Mouse (Mus musculus) kidney, postnatal 10 days (tissue): ENCODE results near the gene Preb.

Source experiments
- DNase-seq: peaks from one replicate; pipeline ENCODE4 v3.0.0; 2021; ENCODE audit warnings: mixed read lengths

Preb gene

DNA sequence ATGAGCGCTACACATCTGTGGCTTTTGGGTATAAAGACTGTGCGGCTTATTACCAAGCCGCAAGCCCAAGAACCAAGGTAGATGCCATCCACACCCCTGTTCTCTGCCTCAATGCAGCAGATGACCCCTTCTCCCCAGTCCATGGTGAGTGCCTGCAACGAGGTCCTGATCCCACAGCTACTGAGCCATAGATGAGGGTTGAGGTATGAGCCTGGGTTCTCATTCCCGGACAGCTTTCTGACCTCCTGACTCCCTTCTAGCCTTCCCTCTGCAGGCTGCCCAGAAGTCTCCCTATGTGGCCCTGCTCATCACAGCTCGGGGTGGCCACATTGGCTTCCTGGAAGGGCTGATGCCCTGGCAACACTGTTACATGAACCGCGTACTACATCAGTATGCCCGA, 5.6 kb downstream of the Preb start:
- no peak for DNase-seq

DNA sequence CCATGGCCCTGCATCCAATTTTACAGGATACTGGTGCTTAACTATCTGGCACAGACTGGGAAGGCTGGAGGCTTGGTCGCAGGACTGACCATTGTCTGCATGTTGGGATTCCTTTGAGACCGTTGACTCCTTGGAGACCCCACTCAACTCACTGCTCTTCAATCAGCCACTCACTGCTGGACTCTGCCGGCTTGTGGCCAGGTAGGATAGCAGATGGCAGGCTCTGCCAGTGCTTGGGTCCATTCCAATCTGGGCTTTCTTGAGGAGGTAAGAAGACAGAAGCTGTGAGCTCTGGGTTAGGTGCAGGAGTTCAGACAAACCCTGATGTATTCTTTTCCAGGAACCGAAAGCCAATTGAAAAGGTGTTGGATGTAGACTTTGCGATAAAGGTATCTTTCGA, 6.1 kb downstream of the Preb start:
- DNase-seq = no peak

DNA sequence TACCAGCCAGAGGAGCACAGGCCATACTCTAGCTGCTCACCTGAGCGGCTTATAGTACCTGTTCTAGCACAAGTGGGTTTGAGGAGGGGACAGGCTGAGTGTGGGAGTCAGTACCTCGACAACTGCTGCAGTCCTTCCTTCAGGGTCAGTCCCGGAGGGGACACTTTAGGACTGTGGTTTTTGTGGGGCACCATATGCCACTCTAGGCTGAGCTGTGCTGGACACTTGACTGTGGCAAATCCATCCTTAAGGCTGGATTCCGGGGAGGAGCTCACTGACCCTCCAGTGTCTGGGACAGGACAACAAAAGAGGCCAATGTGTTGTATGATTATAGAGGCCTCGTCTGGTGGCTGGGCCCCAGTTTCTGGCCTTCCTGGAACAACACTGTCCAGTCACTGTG, 7.6 kb downstream of the Preb start:
- DNase-seq = no peak

DNA sequence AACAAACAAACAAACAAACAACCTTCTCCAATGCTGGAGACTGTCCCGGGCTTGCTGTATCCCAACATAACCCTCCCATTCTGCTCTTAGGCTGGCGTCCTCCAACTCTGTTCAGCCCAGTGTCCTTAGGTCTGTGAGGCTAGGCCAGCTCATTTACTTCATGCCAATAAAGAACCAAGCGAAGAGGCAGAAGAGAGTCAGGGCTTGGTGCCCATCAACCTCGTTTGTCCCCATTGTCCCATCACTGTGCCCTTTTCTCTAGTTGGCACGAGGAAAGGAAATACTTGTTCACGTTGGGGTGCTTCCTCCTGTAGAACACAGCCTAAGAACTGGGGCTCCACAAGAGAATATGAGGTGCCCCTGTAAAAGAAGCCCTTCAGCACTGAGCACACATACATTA, 8.5 kb downstream of the Preb start:
- DNase-seq = no peak

DNA sequence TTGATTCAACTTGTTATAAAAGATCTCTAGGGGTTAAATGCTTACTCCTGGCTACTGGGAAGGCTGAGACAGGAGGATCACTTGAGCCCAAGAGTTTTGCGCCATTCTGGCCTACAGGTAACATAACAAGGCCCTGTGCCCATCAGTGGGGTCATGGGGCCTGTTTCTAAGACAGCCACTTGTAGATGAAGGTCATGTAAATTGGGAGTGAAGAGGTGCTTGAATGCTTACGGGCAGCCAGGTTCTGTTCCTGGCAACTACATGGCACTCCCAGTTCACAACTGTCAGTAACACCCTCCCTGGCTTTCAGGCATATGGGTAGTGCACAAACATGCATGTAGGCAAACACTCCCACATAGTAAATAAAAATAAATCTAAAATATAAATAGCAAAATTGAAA, 9.2 kb downstream of the Preb start:
- no peak for DNase-seq

DNA sequence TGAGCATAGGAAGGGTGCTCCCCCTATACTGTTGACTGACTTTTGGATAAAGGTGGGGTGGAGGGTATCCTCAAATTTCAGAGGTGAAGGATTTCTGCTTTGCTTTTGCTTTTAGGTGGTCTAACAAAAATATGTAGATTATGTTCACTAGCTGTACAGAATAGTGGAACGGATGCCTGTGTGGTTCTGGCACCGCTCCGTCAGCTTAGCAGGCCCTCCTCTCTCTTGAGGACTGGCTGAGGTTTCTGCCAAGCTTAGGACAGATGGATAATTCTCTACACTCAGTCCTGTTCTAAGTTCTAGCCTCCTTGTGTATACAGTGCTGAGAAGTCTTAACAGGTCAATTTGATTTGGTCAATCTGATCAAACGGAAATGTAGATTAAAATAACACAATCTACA, 9.7 kb downstream of the Preb start:
- DNase-seq = no peak

DNA sequence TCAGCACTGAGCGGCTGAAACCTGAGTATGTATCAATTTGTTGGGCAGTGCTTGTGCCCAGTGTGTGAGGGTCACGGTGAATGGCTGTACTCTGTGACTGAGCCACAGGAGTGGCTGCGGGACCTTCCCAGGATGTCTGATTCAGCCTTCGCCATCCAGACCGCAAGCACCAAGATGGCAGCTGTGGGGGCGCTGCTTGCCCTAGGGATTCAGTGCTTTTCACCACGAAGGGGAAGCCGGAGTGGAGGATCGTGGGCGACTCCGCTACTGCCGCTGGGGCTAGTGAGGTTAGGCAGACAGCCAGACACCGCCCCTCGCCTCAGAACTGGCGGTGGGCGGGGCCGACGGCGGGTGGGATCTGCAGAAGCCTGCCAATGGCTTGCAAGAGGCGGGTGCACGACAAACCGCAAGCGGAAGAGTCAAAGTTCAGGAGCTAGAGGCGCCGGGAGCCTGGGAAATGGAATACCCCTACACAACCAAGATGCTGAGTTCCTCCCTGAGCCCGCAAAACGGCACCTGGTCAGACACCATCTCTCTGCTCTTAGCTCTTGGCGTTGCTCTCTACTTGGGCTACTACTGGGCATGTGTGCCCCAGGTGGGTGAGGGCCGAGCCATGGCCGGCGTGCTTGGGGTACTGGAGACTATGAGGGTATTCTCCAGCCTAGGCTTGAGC, 10.4 kb downstream of the Preb start:
- DNase-seq = peak; percentile 98

DNA sequence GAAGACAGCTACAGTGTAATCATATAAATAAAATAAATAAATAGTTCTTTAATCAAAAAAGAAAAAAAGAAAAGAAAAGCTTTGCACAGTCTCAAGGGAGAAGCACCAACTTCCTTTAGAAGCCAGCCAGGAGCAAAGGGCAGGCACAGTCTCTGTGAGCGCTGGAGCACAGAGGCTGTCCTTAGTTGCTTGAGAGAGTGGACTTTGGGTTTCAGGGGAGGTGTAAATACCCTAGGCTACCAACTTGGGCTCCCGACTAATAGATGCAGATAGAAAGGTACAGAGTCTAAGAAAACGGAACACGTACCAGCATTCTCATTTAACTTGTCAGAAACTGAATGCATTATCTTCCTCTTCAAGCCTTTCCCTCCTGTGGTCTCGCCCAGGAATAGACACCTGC, 11.5 kb downstream of the Preb start:
- DNase-seq = peak; percentile 42

DNA sequence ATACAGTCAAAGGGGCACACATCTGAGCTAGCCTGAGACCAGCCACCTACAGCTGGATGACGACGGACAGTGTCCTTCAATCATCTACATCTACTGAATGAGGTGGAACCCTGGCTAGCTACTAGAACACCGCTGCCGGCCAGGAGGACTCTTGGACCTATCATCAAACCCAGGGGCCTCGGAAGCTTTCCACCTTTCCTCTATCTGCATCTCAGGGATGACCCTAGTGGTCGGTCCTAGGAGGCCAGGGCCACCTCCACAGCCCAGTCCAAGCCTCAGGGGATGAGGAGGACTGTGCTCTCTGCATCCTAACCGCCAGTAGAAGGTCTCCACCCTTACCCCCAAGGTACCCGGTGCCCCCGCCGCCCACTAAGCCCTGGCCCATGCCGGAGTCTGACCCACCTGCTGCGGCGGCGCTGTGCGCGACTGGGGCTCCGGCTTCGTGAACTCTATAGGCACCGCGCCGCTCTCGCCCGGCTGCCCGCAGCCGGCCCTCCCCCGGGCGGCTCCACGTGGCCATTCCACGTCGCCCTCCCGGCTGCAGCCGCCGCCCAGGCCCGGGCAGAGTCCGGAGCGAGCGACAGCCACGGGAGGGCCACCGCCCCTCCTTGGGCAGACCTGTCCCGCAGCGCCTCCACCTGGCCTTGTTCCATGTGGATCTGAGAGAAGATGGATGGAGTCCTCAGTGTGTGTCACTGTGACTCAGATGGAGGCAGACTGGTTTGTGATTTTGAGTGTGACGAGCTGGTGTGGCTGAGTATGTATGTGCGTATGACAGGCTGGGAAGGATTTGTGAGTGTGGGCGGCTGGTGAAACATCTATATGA, 15.0 kb downstream of the Preb start, which contains the start of gene Cgref1:
Gene Cgref1 (minus strand): TSS at position 636 of the 826 bp plus-strand sequence.
- DNase-seq = peak; percentile 83

DNA sequence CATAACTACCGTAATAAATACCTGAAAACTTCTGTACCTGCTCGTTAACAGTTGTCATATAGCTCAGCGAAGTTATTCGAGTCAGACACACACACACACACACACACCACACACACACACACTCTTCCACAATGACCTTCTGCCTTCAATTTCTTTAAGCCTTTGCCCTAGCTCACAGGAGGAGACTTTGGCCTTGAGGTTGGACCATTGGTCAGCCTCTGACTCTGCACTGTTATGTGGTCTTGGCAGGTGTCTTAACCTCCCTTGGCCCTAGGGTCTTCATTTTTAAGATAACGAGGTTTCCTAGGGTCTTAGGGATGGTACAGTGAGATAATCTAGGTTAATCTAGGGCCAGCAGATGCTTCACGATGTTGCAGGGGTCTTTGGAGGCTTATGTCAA, 15.8 kb downstream of the Preb start:
- no peak for DNase-seq

DNA sequence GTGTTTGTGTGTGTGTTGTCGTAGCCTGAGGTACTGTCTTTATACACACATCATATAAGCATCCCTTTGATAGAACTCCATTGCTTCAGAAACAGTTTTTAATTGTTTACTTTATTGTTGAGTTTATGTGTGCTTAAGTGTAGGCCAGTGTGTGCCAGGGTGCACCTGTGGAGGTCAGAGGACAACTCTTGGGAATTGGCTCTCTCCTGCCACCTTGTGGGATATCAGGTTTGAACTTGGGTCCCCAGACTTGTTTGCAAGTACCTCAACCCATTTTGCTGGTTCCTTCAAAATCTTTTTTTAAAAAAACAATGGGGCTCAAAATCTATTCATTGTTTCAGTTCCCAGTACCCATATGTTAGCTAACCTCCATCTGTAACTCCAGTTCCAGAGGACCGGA, 17.2 kb downstream of the Preb start:
- DNase-seq = peak; percentile 53

DNA sequence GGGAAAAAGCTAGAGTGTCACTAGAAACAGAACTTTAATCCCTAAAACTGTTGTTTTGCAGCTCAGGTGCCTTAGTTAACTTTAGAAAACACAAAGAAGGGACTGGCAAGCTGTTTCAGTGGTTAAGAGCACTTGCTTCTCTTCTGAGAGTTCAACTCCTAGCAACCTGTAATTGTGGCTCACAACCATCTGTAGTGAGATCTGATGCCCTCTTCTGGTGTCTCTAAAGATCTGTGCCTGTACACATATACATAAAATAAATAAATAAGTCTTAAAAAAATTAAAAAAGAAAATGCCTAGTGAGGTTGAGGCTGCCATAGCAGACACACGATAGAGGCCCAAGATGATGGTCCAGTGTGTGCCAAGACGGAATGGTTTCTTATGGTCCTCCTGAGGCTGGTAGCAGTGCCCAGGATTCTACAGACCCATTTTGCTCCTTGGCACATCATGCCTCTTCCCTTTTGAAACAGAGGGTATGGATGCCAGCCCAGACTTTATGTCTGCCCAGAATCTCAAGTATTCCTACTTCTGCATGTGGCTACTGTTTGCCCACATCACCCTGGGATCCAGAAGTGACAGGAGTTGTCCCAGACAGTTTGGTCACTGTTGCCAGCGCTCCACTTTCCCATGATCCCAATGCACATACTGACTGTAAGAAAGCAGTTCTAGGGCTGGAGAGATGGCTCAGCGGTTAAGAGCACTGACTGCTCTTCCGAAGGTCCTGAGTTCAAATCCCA, 25.3 kb downstream of the Preb start:
- no peak for DNase-seq

DNA sequence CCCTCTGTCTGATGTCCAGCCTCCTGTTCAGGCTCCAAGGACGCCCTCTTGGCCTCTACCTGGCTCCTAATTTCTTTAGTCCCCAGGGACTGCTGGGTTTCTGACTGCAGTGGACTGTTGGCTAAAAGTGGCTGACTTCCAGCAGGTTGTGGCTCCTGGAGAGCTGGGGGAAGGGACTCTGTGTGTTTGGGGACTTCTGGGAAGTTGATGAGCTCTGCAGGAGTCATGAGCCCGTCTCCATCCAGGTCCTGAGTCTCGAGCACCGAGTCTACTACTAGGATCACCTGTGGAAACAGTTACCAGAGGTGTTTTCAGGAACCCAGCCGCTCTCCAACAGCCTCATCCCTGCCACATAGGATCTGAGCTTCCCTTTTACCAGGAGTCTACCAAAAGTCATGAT, 26.5 kb downstream of the Preb start:
- no peak for DNase-seq

DNA sequence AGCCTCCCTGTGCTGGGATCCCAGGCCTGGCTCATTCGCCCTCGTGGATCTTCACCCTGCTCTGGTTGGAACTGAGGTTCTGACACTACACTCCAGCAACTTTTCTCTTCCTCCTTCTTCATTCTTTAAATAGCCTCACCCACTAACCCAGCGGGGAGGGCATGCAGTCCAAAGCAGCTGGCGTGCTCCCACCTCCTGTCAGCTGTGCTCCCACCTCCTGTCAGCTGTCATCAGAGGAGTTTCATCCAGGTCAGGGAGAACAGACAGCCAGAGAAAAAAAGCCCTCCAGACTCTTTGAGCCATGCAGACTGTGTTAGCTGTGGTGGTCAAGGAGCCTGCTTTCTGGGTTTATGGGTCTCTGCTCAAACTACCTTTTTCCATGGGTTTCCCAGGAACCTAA, 28.8 kb downstream of the Preb start:
- DNase-seq = peak; percentile 5

DNA sequence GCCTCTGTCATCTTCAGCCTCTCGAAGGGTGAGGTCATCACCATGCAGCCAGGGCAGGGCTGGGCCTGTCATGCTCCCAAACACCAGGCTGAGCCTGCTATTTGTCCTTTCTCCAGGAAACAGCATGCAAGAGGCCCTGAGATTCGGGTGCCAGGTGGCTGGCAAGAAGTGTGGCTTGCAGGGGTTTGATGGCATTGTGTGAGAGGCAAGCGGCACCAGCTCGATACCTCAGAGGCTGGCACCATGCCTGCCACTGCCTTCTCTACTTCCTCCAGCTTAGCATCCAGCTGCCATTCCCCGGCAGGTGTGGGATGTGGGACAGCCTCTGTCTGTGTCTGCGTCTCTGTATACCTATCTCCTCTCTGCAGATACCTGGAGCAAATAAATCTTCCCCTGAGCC, 29.3 kb downstream of the Preb start:
- DNase-seq = peak; percentile 15

DNA sequence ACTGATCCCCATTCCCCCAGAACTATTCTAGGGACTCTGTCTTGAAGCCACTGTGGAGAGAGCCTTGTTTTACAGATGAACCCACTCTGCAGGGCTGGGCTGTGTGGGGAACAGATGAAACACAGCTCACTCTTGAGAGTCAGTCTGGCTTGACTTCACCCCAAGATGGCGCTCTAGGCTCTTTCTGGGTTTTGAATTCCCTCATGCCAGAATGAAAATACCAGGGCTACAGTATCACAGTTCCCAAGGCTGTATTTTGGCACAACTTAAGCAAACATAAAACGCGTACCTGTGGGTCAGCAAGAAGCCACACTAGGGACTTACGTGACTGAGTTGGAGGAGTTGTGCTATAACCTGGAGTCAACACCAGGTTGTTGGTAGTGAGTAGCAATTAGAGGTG, 30.0 kb downstream of the Preb start:
- DNase-seq = peak; percentile 87

DNA sequence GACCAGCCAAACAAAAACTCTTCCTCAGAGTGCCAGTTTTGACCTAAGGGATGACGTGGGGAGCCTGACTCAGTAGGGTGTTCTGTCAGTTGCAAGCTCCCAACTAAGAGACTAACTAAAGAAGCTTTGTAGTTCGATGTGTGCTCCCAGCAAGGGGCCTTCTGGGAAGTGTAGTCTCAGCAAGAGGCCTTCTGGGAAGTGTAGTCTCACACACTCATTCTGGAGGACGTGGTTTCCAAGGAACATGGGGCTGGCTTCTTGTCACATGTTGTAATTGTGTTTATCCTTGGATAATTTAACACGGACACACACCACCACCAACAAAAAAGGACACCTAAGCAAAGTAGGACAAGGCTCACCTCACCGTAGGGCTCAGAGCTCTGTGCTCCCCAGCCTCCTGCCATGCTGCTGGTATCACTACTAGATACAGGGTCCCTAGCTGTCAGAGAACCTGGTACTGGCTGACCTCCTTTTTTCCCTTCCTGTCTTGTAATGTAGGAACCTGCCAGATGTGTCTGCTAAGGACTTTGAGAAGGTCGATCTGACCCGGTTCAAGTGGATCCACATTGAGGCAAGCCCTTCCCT, 32.1 kb downstream of the Preb start:
- DNase-seq = peak; percentile 39

DNA sequence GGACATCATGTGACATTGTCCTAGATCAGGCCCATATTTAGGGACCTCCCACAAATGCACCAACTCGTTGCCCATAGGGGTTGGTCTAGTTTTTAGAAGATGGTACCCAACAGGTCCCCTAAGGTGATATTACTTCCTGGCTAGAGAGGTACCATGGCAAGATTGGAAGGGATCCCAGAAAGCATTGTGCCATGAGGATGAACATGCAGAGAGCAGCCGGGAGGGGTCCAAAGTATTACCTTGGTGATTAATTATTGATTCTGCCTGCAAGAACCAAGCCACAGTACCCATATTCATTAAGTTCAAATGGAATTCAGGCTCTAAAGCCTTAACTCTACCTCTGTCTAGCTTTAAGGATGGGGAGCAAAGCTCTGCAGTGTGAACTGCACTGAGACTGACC, 34.1 kb downstream of the Preb start:
- peak; percentile 48 for DNase-seq

DNA sequence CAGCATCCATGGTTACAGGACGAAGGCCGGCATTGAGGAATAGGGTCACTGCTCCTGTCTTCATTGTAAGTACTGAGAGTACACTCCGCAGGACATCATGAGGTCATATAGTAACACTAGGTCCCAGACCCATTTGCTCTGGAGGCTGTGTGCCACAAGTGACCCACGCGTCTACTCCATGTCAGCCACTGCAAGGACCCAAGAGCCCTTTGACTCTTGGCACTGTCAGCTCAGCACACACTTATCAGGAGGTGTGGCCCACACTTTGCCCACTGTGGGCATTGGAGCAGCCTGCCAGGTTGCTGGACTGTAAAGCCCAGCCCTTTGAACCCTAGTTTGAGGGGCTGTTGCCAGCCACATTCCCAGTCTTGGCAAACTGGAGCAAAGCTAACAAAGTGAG, 34.9 kb downstream of the Preb start:
- peak; percentile 73 for DNase-seq

DNA sequence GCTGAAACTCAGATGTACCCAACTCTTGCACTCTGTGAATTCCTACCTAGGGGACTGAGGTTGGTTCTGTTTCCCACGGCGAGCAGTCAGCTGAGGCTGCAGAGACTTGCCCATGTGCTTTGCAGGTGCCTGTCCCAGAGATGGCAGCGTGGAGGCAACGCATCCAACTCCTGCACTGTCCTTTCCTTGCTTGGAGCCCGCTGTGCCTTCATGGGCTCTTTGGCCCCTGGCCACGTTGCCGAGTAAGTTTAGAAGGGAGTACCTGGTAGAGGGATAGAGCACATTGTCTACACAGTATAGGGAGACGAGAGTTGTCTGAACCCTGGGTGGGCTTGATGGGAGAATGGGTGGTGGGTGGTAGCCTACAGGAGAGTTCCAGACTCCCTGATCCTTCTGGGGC, 35.5 kb downstream of the Preb start:
- DNase-seq = peak; percentile 29

DNA sequence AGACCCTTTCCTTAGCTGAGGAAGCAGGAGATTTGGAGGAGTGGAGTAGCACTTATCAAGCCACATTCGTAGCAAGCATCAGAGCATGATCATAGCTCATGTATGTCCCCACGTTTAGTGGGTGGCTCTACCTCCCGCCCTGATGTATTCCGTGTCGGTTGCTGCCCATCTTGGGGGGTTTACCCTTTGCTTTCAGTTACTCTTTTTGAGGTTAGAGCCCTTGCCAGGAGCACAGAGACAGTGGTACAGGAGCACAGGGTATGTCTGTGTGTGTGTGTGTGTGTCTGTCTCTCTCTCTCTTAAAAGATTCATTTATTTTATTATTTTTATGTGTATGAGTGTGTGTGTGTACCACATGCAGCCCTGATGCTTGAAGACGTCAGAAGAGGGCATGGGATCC, 37.0 kb downstream of the Preb start:
- DNase-seq = no peak

DNA sequence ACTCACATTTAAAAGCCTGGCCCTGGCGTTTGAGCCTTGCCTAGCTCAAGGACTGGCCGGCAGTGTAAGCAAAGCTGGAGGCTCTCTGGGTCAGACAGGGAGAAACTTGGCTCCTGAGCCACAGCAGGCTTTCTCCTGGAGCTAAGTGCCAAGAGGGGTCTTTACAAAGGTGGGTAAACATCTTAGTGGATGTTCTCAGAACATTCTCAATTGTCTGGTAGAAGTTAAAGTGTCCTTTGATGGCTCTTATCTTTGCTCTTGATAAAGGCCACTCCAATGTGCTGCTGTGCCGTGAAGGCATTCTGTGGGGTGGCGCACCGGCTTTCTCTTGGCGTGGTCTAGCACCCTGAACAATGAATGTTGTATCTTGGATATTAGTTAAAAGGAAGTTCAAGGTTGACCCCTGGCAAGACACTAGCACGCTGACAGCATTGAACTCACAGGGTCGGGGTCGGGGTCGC, 37.5 kb downstream of the Preb start:
- peak; percentile 23 for DNase-seq
